Mouse (Mus musculus) heart, adult 18-20 months (tissue): ENCODE measurements around the gene Tmem141. TPM values are rescaled to one million over a fixed set of nuclear protein-coding genes. Genes with fewer than 3 reads are reported as not detected.

Experiments
- DNase-seq, 2 experiments: peaks; one replicate each; pipeline ENCODE4 v3.0.0; 2021 to 2022; ENCODE audit warnings: mixed read lengths in 1 of 2
- long read RNA-seq, 2 experiments: library from polyadenylated mRNA; stranded (forward); transcript quantifications; one replicate each; pipeline ENCODE4 v2.0.0; 2021
- total RNA-seq, 2 experiments: library from RNA; stranded (reverse); gene quantifications; 2 replicates each; pipeline ENCODE4 v1.2.3; 2021

Gene Tmem141
- 10 to 100 TPM; 33.9 to 37.9 TPM for total RNA-seq
- long read RNA-seq, experiment 1, transcript Tmem141-205 (5 exons, 795 nt) = major isoform, 24 of 51 reads
- long read RNA-seq, experiment 1, transcript Tmem141-206 (4 exons, 975 nt) = minor isoform, 9 of 51 reads
- long read RNA-seq, experiment 1, partial matches to known transcripts = 0 of 51 reads
- long read RNA-seq, experiment 1, other reads (novel, unspliced or antisense) = 18 of 51 reads
- long read RNA-seq, experiment 2, transcript Tmem141-205 (5 exons, 795 nt) = major isoform, 11 of 32 reads
- long read RNA-seq, experiment 2, transcript Tmem141-206 (4 exons, 975 nt) = minor isoform, 5 of 32 reads
- long read RNA-seq, experiment 2, partial matches to known transcripts = 0 of 32 reads
- long read RNA-seq, experiment 2, other reads (novel, unspliced or antisense) = 14 of 32 reads

DNA sequence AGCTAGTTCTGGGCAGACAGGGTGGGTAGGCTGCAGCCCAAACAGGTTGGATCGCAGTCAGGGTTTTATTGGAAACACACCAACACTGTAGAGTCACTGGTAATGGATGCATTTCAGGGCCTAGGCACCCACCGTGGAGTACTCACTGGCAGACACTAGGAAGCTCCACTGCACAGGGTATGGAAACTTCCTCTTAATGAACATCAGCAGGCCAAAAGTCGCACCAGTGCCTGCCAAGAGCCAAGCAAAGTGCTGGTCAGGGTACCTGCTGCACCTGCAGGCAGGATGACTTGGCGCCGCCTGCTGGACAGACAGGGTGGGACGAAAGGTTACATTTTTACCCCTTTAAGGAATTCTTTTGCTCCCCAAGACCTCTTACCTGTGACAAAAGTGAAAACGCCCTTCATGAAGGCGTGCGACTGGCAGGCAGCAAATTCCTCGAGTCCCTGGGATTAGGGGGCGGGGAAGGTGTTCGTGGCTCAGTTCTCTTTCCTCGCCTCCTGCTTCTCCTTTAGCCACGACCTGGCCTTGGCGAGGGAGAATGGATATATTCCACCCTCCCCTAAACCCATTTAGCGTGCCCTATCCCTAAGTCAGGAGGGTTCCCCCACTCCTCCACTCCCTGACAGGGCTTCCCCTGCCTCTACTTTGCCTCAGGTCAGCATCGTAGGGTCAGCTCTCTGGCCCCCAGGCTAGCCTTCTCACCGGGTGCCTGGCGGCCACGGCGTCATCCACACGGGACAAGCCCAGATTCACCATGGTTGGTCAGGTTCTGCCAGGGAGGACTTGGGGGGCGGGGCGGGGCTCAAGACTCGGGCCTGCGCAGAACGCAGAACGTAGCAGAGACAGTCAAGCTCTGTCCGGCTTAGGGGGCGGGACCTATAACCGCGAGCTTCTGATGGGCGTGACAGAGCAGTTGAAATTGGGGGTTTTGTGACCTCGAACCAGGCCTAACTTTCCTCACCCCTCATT lies at the start of gene Tmem141:
Tmem141 (minus strand) TSS at position 777 of the 972 bp plus-strand sequence.
- peak; percentile 91 to 93 for DNase-seq

GRCm38 (mm10) chr2:25666516-25666915 lies 44.7 kb upstream of the Tmem141 start:
- DNase-seq = no peak

DNA sequence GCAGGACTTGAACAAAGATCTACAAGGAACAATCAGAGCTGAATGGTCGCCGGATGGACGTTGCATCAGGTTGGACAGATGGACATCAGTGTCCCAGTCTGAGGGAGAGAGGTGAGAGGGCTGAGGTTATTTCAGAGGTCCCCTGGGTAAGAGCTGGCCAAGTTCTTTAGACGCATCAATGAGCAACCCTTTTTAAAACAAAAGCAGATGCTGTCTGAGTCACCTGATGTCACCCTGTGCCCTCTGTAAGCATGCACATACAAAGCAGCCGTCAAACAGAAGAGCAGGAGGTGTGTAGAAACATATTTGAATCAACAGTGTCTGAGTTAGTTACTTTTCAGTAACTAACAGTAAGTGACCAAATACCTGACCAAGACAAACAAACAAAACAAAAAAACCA lies 42.3 kb upstream of the Tmem141 start:
- DNase-seq = no peak

- peak; percentile 36 to 70 for DNase-seq
Measured at GRCm38 (mm10) chr2:25663511-25663910, 41.7 kb upstream of the Tmem141 start.

DNA sequence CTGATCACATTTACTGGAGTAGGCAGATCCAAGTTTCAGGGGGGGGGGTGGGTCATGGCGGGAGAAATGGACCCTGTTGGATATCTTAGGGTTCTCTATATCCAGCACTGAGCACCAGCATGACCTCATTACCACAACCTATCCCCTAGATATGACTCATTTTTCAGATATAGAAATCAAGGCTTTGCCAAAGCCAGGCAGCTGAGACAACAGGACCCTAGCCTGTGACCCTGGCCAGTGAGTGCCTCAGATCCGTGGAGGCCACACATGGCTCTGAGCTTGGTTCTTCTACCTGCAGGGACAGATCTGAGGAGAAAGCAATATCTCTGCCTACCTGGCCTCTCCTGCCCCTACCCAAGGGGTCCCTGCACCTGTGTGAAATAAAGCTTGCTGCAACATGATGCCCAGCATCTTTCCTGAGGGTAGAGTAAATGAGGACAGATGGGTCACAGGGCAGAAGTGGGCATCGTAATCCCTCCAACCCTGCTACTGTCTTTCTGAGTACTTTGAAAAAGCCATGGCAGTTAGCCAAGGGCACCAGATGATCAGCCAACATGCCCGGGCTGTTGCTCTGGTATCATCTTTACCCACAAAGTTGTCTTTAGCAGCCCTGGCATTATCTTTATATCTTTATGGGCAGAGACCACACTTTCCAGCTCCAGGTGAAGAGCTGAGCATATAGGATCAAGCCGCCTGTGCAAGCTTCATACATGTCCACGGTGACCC lies 39.6 kb upstream of the Tmem141 start:
- DNase-seq = peak in 1 of 2 experiments; percentile 19

- peak; percentile 25 to 57 for DNase-seq
Measured at GRCm38 (mm10) chr2:25660279-25660678, 38.5 kb upstream of the Tmem141 start.

- DNase-seq = no peak
Measured at GRCm38 (mm10) chr2:25657652-25658051, 35.8 kb upstream of the Tmem141 start, which contains the start of gene Lcn5. TSS of gene Lcn5 (plus strand) at chr2:25657952.

DNA sequence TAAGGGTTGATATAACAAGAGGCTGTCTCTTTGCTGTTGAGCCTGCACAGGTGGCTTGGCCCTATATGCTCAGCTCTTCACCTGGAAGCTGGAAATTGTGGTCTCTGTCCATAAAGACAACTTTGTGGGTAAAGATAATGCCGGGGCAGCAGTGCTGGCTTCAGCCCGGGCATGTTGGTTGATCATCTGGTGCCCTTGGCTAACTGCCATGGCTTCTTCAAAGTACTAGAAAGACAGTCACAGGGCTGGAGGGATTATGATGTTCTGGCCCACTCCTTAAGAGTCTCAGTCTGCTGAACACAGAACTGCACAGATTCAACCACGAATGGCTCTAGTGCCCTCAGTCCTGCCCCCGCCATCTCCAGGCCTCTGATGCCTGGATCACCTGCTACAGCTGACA lies 35.4 kb upstream of the Tmem141 start:
- peak; percentile 29 to 30 for DNase-seq

DNA sequence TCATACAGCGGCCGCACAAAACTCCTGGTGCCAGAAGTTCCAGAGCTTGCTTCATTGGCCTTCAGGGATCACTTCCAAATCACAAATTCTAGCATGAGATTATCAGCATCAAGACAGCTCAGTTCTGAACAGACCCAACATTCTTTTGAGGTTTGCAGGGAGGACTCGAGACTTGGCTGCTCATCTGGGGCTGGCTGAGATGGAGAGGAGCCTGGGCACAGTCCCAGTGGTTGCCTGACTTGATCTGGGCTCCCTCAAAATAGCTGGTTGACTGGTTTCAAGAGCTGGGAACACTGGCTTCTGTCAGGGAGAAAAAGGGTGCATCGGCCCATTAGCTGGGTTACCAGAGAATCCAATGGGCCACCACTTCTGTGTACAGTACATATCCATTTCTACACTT lies 34.9 kb upstream of the Tmem141 start:
- DNase-seq = peak; percentile 49 to 73

DNA sequence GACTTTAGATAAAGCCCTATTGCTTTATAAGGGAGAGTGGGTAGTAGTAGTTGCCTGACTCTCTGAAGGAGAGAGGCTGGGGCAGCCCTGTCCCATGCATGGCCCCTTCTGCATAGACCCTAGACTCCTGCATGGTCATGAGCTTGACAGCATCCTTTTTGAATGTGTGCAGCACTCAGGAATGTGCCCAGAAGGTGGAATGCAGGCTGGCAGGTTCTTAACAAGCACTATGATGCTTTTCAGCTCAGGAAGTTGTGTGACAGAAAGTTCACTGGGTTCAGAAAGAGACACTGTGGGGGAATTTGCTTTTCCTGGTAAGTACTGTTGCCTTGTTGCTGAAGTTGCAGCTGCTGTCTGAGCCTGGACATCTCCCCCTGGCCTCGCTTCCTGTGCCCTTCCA lies 32.7 kb upstream of the Tmem141 start:
- no peak for DNase-seq

DNA sequence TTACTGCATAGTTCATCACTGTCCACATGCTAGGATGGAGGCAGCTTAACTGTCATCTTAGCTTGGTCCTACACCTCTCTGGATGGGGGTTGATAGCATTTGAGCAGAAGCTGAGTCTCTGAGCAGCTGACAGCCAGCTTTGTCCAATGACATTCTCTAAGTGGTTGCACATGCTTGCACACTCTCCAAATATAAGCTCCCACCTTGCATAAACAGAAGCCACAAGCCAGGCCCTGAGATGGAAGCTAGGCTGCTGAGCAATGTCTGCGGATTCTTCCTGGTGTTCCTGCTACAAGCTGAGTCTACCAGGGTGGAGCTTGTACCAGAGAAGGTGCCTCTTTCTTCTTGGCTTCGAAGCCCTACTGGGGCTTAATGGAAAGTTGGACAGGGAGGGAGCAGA lies 31.1 kb upstream of the Tmem141 start, which contains the start of gene Lcn8:
Lcn8 (plus strand) TSS at position 219 of the 400 bp plus-strand sequence.
- DNase-seq = no peak

DNA sequence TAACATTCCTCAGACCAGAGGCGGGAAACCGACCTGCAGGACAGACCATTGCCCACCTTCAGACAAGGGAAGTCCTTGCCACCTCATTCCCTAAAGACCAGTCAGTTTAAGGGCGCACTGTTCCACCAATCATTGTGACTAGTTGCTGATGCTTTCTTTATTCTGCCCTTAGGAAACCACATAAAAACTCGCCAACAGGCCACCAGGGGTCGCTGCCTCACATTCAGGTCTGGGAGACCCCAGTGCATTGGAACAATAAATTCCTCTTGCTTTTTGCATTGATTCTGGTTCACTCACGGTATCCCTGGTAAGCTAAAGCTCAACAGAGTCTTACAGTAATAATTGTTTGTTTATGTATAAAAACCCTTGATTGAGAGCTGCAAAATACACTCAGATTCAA lies 18.1 kb upstream of the Tmem141 start:
- peak in 1 of 2 experiments; percentile 67 for DNase-seq

DNA sequence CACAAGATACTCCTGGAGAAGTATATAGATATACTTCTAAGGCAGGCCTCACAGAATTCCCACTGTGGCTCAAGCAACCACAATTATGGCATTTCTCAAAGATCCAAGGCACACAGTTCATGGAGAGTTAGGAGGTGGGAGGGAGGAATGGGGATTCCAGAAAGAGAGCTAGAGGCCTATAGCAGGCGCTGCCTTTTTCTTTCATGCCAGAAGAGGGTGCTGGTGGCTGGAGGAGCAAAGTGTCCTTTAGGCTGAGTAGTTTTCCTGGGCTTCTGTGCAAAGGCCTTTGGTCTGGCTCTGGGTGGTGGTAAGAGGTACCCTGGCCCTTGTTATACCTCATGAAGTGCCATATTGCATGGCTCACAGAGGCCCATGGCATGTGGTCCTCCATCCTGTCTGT lies 12.2 kb upstream of the Tmem141 start:
- no peak for DNase-seq

DNA sequence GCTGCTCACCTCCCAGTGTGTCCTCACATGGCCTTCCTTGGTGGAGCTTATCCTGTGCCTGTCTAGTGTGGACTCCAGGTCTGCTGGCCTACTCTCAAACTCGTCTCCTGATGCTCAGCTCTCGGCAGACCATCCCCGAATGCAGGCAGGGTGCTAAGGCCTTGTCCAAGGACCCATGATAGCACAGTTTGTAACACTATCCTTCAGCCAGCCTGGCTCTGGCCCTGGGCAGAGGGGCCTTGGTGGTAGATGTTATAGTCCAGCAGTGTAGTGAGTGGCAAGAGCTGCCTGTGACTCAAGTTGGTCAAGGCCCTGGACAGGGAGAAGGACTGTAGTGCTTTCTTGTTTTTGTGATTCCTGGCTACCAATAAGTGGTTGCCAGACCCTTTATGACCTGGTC lies 11.8 kb upstream of the Tmem141 start:
- no peak for DNase-seq

DNA sequence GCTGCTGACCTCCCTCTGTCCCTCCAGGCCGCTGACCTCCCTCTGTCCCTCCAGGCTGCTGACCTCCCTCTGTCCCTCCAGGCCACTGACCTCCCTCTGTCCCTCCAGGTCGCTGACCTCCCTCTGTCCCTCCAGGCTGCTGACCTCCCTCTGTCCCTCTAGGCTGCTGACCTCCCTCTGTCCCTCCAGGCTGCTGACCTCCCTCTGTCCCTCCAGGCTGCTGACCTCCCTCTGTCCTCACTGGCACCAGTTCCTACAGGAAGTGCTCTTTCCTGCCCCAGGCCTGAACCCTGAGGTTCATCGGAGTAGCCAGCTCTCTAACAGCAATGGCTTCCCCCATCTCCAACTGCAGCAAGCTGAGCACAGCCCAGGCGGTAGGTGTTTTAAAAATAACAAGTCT lies 6.9 kb upstream of the Tmem141 start:
- peak in 1 of 2 experiments; percentile 69 for DNase-seq

GRCm38 (mm10) chr2:25627811-25628210 lies 6.0 kb upstream of the Tmem141 start, which contains the start of gene Fcna:
TSS of gene Fcna (minus strand) at chr2:25628030.
- peak in 1 of 2 experiments; percentile 38 for DNase-seq

DNA sequence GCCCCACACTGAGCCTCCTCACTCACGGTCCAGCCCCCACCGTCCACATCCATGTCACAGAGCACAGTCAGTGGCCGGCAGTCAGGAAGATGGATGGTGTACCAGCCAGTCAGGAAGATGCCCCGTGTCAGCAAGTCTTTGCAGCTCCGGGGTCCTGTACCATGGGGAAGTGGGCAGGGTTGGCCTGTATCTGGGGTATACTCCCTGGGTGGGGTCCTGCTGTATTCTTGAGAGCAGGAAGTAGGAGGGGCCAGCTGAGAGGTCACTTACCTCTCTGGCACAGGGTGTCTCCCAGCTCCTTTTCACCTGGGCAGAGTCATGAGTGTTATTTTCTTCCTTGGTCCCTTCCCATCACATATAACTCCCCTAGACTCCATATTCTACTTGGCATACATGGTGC lies 4.2 kb upstream of the Tmem141 start:
- DNase-seq = no peak

DNA sequence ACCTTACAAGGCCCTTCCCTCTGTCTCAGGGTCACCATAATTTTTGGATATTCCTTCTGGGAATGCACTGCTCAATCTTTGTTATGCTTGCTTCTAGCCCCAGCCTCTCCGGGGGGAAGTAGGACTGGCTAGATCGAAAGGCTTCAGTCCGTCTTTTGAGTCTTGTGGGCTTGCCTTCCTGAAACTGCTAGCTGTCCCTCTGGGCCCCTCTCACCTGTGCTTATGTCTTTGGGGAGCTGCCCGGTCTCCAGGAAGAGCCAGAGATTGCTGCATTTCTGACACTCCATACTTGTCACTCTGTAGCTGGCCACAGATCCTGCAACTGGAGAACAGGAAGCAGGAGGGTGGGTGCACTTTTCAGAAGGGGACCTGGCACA lies 965 bp downstream of the Tmem141 start:
- no peak for DNase-seq

DNA sequence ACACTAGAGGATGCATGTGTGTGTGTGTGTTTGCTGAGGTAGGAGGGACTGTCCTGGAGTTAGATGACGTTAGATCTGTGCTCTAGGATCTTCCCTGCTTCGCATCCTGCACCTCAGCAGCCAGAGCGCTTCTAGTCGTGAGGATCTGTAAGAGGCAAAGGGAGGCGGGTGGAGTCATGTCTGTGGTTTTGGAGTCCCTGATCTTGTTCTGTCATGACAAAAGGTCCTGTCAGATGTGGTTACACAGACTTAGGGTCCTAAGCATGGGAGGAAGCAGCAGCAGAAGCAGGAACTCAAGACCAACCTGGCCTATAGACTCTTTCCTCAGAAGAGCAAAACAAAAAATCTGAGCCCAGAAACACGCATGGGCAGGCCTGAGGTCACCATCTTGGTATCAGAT lies 1.4 kb downstream of the Tmem141 start:
- no peak for DNase-seq

GRCm38 (mm10) chr2:25617578-25617977 lies 4.2 kb downstream of the Tmem141 start, which contains the start of gene Ccdc183:
TSS of gene Ccdc183 (minus strand) at chr2:25617678.
- no peak for DNase-seq

DNA sequence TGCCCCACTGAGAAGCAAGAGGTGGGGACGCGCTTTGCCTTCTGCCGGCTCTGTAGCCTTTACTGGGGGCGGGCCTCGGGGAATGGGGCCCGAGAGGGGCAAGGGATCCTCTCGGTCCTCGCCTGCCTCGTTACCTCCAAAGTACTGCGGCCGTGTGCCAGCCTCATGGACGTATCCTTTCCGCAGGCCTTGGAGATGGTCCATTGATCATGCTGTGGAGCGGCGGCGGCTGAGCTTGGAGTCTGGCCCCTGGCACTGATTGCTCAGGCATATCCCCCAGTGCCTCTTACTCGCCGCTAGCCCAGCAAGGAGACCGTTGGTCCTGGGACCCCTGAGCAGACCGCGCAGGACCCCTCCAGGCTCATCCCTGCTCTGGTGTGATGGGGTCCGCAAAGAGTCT lies 5.4 kb downstream of the Tmem141 start:
- no peak for DNase-seq

DNA sequence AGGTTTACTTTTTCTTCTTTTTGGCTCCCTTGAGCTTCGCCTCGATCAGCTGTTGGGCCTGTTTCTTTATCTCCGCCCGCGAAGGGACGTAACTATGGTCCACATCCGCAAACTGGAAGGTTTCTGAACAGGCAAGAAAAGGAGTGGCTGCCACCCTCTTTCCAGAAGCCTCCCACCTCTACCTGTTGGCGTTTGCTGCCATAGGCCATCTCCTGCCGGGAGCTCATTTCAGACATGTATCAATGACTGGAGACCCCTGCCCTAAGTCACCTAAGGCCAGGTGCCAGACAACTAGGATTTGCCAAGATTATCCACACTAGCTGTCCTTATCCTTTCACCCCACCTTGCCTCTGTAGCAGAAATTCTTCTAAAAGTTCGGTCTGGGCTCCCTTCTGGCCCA lies 13.1 kb downstream of the Tmem141 start:
- no peak for DNase-seq
